Mouse (Mus musculus): ENCODE results near the gene Mettl17.
"Not testable (repeated sequence)": the region's sequence is repeated elsewhere in the genome, so short reads cannot be mapped to it uniquely, and the experiment has no call there.

Gene Mettl17

GRCm38 (mm10) chr14:51896539-51897170, 12.0 kb downstream of the Mettl17 start:
- no peak for DNase-seq (ENCODE audit: low spot score)

DNA sequence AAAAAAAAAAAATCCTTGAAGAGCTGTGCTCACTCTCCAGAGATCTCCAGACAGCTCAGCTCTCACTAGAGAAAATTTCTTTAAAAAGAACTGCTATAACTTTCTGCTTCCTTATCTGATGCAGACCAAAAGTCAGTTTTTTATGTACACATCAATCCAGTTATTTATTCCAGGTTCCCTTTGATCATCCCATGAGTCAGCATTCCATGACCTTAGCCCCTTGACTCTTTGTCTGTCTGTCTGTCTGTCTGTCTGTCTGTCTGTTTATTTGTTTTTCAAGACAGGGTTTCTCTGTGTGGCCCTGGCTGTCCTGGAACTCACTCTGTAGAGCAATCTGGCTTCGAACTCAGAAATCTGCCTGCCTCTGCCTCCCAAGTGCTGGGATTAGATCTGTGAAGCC, 14.7 kb downstream of the Mettl17 start:
- DNase-seq (ENCODE audit: low spot score), result no peak

DNA sequence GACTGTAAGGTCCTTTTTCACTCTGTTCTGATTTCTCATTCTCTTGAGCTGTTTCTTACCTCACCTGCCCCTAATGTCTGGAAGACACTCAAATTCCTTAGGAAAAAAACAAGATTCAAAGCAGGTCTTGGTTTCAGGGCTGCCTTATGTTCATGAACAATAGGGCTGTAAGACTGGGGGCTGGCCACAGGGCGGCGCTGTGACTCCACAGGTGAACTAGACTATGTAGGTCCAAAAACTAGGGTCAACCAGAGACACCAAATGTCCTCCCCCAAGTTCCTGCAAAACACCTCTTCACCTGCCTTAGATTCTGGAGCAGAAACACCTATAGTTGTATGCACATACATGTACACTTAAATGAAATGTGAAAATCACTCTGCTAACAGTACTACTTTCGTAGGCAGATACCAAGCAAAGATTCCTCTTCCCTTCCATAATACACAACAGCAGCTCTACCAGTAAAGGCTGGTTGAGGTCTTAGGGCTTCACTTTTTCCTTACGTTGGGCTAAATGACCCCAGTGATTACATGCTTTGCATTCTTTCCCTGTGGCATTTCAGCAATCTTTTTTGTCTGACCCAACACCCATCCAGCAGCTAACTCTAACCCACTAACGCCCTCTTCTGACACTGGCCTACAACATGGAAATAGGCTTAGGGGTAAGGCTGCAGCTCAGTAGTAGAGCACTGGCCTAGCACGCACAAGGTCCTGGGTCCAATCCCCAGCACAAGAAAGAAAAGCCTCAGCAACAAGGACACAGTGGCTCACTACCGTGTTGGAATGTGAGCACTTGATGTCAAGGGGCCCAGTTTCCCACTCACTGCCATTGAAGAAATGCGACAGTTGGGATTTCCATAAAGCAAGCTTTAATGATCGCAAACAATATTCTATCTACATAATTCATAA, 18.4 kb downstream of the Mettl17 start:
- peak; percentile 90 for DNase-seq (ENCODE audit: low spot score)

DNA sequence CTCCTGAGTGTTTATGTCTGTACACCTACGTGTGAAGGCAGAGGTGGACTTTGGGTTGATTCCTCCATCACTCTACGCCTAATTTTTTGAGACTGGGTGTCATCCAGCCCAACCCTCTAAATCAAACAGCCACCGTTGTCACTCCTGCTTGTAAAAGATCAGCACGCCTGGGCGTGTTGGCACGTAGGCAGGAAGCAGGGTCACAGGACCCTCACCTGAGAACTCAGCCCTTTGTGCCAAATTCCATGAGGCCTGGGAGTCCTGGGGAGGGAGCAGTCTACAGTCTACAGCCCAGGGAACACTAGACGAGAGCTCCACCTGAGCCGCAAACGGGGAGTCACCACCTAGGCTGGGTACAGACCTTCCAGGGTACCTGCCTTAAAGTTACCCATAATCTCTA, 19.1 kb downstream of the Mettl17 start:
- DNase-seq (ENCODE audit: low spot score), result no peak

- no peak for DNase-seq (ENCODE audit: low spot score)
Measured at GRCm38 (mm10) chr14:51904706-51905105, 20.1 kb downstream of the Mettl17 start.

- DNase-seq (ENCODE audit: low spot score), result no peak
Measured at GRCm38 (mm10) chr14:51906102-51906501, 21.5 kb downstream of the Mettl17 start.

DNA sequence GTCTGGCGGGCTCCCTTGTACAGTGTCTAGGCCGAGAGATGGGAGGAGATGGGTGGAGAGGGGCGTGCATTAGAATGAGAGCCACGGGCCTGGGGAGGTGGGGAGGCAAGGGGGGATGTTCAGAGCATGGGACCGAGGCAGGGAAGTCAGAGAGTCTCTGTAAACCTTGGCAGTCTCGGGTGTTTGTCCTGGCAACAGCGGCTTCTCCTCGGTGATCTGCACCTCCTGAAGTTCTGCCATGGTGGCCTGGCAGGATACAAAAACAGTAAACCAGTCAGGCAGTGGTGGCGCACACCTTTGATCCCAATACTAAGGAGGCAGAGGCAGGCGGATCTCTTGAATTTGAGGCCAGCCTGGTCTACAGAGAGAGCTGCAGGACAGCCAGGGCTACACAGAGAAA, 26.7 kb downstream of the Mettl17 start:
- no peak for DNase-seq (ENCODE audit: low spot score)

DNA sequence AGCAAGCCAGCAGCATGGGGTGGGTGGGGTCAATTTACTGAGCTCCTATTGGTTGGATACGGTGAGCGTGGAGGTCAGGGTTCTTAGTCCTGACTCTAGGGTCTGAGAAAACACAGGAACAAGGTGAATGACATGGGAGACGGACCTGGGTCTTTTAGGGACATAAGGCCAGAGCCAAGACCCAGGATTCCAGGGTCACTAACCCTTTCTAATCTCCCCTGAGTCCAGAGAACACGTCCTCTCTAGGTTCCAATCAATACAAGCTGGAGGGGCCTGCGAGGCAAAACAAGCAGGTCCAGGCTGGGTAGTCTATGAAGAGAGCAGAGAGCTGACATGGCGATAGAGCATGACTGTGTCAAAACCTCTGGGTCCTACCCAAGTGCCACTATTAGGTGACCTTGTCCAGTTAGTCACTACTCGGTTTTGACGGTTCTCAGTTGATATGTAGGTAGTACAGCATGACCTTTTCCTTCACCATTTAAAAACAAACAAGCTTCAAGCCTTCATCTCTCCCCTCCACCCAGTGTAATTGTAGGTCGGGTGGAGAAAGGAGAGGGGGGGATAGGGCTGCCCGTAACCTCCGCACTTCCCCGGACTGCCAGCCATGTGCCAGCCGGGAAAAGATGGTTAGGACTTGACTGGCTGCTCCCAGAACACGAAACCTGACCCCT, 27.9 kb downstream of the Mettl17 start:
- no peak for DNase-seq (ENCODE audit: low spot score)

GRCm38 (mm10) chr14:51913062-51913959, 28.7 kb downstream of the Mettl17 start:
- peak; percentile 76 for DNase-seq (ENCODE audit: low spot score)

- DNase-seq (ENCODE audit: low spot score), result no peak
Measured at GRCm38 (mm10) chr14:51913960-51914762, 29.5 kb downstream of the Mettl17 start, which contains the start of gene Ndrg2. Ndrg2 (minus strand) TSS chr14:51914158.

GRCm38 (mm10) chr14:51915030-51915429, 30.4 kb downstream of the Mettl17 start:
- DNase-seq (ENCODE audit: low spot score), result no peak

GRCm38 (mm10) chr14:51916539-51916938, 31.9 kb downstream of the Mettl17 start:
- DNase-seq (ENCODE audit: low spot score), result no peak

DNA sequence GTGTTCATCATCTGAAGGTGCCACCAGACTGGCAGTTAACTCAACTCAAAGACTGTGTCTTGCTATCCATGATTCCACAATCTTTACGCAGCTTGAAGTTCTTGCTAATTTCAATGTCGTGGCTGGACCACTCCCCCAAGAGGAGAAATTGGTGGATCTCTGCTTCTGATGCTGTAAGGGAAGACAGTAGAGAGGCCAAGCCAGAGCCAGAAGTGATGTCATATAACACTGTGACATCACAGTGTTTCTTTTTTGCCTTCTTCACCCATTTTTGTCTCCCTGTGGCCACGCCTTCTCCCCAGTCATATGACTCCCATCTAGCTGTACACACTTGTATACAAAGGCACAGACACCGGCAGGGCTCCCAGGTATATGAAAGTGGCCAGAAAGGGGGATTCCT, 33.5 kb downstream of the Mettl17 start, which contains the start of gene Tppp2:
Gene Tppp2, plus strand, starts transcription at position 301 of the 400 bp plus-strand sequence.
- DNase-seq (ENCODE audit: low spot score), result no peak

- DNase-seq (ENCODE audit: low spot score), result no peak
Measured at GRCm38 (mm10) chr14:51918966-51919365, 34.3 kb downstream of the Mettl17 start.

GRCm38 (mm10) chr14:51921759-51922570, 37.3 kb downstream of the Mettl17 start:
- no peak for DNase-seq (ENCODE audit: low spot score)

- DNase-seq (ENCODE audit: low spot score), result no peak
Measured at GRCm38 (mm10) chr14:51922571-51922865, 37.9 kb downstream of the Mettl17 start, which contains the start of gene Rnase13. Rnase13 (minus strand) TSS chr14:51922773.

GRCm38 (mm10) chr14:51922910-51923309, 38.3 kb downstream of the Mettl17 start:
- DNase-seq (ENCODE audit: low spot score), result no peak

GRCm38 (mm10) chr14:51923492-51923891, 38.9 kb downstream of the Mettl17 start:
- DNase-seq (ENCODE audit: low spot score), result no peak

- DNase-seq (ENCODE audit: low spot score), result not testable (repeated sequence)
Measured at GRCm38 (mm10) chr14:51926930-51927329, 42.3 kb downstream of the Mettl17 start.
